Mouse (Mus musculus) R1 (cell line): ENCODE measurements at regions not wholly inside any gene's neighbourhood (a gene's known extent, or its start where the extent isn't known, plus 50 kb on each side); places are given as distances from the start of the nearest gene placed in this dataset.

Source experiments
- DNase-seq: peaks from one replicate; pipeline ENCODE4 v3.0.0-alpha.2; 2018; ENCODE audit warnings: low read depth, low spot score

DNA sequence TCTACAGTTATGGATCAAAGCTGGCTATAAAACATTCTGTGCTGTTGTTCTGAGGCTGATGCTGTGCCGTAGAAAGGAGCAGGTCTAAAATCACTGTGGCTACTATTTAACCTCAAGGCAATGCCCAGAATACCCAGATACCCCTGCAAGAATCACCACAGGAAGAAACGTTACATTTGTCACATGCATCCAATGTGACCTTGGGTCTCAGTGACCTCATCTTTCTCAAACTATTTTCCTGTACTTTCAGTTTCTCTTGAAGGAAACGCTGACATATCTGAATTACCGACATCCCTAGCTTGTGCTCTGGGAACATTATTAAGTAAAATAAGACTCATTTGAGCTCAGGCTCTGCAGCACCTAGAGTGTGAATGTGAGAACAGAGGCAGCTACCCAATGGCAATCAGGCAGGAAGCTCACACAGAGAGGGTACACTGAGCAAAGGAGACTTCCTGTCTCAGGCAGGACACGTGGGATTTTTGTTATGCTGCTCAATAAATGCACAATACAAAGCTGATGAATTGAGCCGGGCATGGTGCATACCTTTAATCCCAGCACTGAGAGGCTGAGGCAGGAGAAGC is 436.7 kb upstream of the Jarid2 start:
- DNase-seq = no peak

DNA sequence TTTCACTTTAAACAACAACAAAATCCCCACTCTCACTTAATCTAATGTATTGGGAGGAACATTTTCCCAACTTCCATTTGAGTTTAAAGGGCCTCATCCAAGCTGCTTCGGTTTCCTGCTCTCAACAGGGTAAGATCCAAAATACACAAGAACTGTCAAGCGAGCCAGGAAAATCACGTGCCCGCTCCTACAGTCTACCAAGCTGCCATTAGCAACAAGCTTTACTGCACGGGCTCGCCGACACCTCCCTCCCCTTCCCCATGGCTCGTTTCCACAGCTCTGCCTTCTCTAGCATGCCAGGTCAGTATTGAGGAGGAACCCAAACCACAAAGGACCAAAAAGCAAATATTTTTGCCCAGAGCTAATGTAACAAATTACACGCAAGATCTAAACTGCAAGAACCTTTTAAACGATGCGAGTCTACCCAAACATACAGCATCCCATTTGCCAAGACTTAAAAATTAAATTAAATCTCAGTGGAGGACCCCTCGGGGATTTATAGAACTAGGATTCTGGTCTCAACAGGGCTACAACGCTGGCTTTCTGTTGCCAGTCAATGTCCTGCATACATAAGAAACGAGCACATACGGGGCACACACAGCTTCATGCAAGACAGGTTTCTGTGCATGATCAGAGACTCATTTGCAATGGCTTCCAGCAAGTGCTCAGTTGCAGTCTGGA is 435.4 kb upstream of the Jarid2 start:
- DNase-seq = no peak

DNA sequence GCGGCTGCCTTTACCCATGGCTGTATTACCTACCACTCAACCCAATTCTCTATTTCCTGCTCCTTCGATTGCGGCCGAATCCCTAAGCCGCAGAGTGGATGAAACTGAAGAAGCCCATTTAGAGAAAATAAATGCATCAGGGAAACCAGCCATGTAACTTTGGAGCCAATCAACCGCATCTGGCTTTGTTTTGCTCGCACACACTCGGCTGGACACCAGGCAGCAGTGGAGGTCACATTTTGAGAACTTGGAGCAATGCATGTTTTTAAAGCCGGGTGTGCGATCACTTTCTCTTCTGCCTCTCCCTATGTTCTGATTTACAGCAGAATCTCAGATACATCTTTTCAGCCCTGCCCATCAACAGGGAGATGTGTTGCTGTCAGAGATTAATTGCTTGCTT is 433.7 kb upstream of the Jarid2 start:
- DNase-seq = no peak

DNA sequence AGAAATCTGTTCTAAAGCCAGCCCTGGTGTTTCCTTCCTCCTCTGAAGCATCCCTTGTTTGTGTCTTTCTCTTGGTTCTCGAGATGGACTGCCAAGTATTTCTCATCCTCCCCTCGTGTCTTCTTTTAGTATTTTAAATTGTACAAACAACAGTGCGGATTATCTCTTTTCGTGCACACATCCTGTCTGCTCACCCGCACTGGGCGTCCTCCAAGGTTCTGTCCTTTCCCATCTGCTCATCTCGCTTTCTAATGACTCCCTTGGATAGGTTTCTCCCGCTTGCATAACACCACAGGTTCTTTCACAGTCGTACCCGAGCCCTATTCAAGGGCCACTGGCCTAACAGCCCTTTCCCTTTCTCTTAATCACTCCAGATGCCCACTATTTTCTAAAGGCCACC is 428.7 kb upstream of the Jarid2 start:
- no peak for DNase-seq

DNA sequence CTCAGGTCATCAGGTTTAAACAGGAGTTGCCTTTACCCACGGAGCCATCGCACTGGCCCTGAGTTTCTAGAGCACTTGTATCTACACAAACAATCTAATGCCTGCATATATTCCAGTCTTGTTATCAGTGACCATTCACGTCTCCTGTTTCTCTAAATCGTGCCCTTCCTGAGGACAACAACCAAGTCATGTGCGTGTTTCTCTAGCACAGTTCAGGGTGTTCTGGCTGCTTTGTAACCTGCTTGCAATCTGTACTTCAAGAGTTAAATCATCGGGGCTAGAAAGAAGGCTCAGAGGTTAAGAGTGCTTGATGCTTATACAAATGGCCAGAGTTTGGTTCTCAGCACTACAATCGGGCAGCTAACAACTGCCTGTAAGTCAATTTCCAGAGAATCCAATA is 428.1 kb upstream of the Jarid2 start:
- DNase-seq = no peak

DNA sequence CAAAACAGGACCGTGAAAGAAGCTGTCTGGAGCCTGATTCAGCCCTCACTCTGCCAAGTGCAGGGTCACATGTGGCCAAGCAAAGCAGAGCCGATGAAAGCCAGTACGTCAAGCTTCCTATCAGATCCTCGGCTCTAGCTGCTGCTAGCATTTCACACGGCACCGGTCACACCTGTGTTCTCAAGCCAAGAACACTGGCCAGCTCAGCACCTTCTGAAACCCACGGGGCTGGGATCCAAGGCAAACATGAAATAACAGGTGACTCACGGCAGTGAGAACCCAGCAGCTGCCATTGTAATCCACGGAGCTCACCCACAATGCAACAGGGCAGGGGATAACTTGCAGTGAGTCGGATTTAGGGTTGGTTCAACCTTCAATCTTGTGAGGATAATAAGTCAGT is 427.3 kb upstream of the Jarid2 start:
- DNase-seq = no peak

DNA sequence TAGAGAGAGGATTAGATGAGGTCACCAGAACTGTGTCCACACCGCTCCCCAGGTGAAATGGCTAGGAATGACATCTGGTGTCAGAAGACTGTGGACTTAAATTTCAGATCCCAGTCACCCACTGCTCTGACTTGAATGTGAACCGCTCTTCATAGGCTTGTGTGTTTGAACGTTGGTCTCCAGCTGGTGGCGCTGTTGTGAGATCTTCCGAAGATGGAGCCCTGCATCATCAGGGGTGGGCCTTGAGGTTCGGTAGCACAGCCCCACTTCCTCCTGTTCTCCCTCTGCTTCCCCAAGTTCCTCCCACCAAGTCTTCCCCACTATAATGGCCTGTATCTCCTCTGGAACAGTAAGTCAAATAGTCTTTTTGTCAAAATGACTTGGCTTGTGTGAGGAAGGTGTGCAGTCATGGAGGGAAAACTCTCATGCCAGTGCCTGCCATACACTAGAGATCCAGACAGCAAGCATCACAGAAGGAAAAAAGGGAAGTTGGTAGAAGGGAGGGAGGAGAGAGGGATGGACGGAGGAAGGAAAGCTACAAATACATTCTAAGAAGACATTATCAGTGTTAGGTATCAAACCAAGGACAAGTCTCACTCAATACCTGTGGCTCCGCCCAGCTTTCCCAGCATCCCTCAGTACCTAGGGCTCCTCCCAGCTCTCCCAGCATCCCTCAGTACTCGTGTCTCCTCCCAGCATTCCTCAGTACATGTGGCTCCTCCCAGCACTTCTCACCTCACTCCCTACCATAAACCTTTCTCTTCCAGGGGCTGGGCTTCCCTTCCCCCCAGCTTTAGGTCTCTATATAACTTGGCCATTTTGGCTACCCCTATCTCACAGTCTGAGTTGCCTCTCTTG is 423.9 kb upstream of the Jarid2 start:
- peak; percentile 75 for DNase-seq

DNA sequence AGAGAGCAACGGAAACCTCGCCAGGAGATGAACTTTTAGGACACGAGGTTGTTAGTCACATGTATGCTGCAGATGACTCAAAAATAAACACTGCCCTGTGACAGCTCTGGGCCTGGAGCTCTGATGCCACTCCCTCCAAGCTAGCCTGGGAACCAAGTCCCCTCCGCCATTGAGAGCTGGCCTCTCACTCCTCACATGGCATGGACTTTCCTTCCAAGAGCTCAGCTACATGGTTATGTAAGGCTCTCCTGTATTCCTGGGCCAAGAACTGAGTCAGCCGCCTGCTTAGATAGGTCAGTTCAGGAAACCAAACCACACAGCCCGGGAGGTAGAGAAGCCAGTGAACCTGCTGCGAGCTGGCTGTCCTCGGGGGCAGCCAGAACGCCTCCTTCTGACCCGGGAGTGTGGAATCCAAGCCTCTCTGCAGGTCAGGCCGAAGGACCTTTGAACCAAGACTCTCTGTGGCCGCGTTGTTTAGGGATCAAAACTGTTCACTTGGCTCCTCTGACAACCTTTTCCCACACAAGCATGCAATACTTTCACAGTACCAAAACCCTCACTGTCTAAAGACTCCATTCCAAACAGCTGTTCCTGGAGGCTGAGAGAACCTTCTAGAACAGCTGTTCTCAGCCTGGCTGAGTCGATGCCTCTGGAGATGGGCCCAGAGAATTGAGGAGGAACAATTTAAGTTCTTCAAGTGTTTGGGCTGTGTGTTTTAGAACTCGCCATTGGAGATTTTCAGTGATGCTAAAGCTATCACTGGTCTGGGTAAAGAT is 422.8 kb upstream of the Jarid2 start:
- DNase-seq = no peak

DNA sequence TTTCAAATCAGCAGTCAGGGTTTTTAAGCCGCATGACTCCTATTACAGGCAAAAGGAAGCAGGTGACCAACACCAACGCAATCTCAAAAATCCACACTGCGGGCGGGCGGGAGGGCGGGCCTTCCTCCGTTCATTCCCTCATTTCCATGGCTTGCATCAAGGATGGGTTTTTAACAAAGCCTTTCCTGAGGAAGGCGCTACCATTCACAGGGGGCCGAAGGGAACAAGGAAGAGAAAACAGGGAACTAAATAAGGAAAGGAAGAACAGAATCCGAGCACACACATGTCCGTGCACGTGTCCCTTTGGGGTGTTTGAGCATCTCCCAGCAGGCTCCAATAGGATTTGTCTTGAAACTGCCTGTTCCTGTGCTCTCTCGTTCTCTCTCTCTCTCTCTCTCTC is 421.0 kb upstream of the Jarid2 start:
- peak; percentile 68 for DNase-seq

DNA sequence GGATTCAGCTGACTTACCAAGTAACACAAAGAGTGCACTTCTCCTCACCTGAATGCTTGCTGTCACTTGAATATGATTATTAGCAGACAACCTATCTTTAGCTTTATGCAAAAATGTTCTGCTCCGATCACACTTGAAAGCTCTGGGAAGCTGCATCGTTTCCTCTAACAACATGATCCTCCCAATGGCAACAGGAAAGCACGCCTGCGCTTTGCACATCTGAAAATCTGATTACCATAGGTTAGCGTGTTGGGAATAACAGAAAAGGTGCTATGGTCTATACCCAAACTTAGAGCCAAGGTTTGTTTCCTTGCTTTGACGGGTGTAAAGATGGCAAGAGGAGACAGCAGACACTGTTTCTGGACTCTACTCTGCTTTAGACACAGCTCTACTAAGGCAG is 417.0 kb upstream of the Jarid2 start:
- no peak for DNase-seq

DNA sequence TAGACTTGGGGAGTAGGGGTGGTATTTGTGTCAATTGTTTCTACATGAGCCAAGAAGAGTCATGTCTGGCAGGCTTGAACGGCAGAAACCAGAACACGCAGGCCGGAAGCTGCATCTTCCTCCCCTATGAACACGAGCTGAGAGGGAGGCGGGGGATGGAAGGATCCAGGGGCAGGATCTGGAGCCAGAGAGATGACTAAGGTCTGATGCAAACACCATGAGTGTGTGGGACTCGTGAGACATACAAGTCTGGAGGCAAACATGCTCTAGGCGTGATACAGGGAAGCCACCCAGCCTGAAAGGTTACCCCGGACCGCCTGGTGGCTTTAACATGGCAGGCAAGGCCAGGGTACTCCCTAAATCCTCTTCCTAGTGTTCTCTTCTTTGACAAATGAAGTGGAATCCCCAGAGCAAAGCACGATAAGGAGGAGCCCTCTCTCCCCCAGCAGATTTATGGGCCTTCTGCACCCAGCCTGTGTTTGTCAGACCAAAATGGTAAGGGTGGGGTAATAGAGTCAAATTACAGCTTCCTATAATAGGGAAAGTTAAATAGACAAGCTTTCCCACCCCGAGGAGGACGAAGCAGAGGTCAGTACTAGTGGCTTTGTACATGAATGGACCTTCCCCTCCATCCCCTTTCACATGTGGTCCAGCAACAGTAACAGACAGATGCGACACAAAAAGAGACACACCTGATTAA is 412.4 kb upstream of the Jarid2 start:
- DNase-seq = no peak

DNA sequence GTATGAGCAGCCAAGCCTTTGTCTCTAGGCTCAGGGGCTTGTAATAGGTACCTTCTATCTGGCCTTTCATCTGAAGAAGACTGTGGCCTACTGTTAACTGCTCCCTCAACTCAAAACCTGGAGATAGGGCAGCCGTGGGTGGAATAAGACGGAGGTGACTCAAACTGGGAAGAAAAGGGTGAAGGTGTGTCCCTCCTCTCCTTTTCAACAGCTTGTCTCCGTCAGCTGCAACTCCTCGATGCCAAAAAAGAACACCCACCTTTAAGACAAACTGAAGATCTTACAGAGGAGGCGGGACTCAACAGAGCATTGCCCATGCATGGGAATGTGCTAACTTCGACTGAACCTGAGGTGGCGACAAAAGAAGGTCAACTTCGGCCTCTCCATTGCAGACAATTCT is 411.7 kb upstream of the Jarid2 start:
- DNase-seq = no peak

DNA sequence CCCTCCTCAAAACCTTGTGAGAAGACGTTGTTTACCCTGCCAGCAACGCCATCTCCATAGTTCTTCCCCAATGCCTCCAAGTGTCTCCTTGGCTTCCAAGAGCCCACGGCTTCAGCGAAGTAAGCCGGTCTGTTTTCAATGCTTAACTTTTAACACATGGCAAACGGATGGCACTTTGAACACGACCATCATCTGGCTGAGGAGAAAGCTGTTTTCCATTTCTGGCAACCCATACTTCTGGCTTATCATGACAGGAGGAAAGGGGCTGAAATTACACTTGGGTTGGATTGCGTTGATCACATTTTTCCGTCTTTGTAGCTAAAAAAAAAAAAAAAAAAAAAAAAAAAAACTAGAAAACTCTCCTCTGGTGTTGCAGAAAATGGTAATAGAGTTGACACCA is 410.2 kb upstream of the Jarid2 start:
- no peak for DNase-seq

DNA sequence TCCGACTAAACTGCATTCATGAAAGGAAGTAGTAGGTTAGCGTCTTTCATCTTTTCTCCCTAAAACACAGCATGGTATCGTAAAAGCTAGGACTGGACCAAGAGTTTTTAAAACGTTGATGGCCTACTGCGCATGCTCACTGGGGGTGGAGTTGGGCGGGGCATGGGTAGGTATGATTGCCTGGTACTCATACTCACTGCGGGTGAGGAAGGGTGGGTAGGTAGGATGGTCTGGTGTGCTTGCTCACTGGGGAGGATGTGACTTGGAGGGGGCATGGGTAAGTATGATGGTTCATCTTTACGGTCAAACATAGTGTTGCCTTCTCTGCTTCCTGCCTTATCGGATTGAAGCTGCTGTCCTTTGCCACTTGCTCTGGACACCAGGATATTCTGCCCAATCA is 409.8 kb upstream of the Jarid2 start:
- DNase-seq = no peak

DNA sequence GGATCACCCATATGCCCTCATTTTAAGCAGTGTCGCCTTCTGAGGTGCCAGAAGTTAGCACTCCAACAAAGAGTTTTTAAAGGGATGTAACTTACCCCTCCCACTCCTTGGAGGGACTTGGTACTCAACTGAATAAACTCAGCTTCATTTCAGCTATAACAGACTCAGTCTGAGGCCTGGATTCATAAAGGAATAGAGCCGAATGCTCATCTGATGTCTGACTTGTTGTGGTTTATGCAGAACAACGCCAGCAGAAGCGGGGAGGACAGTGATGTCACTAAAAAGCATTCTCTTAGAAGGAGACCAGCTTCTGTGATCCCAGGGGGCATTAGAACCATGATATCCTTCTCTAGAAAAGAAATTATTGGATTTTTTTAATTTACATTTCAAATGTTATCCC is 409.0 kb upstream of the Jarid2 start:
- no peak for DNase-seq

DNA sequence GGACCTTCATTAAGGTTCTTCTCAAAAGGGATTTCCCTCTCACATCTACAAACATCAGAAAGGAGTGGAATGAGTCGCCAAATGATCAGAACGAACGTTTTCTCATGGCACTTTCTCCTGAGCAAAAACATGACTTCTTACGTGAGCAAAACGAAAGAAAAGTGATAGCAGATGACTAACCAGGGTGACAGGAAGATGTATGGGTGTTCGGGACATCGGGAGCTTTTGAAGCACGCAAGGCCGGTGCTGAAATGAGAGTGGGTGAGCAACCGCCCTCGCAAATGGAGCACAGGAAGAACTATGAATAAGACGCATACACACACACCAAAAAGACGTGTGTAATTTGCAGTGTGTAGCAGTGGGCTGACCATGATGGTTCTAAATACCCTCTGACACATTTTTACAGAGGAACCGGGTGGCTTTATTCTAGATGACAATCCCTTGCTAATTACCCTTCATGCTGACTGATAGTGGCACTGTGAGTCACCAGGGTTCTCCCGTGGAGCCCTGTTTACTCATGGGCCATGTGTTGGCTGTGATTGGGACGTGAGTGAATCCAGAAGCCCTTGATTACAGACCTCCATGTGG is 408.2 kb upstream of the Jarid2 start:
- no peak for DNase-seq

DNA sequence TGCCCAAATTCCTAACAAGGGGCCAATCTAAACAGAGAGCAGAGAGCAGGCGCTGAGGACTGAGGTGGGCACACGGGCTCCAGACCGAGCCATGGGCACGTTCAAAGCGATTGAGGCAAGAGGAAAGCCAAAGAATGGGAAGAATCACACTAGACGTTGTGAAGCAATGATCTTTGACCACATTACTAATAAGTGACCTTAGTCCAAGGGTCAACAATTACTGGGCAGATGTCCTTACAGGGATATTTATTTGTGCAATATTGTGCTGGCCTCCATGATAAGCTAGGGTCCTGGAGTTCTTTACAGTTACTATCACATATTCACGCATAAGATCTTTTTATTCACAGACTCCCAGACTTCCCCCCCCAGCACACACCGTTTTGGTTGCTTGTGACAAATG is 400.9 kb upstream of the Jarid2 start:
- no peak for DNase-seq

DNA sequence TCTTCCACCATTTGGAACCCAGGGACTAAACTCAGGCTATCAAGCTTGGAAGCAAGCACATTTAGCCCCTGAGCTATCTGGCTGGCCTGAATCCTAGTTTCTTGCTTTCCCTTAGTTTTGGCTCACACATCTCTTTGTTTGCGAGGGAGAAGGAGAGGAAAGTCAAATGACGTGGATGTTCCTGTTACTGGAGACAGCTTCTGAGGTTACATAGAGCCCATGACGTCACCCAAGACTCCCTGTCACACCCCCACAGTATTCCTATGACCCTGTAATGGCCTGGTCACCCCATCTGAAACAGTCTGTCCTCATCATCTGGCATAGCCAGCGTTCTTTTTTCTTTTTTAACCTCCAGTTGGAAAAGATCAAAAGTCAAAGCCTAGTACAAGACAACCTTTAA is 400.1 kb upstream of the Jarid2 start:
- DNase-seq = no peak

DNA sequence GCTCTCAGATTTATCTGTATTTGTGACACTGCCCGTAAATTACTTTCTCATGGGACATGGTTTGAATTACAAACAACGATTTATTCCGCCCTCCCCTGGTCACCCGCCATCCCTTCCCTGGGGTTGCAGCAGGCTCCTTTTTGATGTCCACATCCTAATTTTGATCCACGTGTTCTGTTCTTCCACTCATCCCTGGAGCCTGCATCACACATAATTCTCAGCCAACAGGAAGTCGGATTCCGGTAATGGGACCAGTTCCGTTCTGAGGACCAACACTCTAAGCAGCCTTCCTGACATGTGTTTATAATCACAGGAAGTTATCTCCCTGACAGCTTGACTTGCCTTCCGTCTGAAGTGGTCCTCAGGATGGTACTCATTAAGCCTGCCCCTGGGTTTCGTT is 399.6 kb upstream of the Jarid2 start:
- DNase-seq = no peak

DNA sequence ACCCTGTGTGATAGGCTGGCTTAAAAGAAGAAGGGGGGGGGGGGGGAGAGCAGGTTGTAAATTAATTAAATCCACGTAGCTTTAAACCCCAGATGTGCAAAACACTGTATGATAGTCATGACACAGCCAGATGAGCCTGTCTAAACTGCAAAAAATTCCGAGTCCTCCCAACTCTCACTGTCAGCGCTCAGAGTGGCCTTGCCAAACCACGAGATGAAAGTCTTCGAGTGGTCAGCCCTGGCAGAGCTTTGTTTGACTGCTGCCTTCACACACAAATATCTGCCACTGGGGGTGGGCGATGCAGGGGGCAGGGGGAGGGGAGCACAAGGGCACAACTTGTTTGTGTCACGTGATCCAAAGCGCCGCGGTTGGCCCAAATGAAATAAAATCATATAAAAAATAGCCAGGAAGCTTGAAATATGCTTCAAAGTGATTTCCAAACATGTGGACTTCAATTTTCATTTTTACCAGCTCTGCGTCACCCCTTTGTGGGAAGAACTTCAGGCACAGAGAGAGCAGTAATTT is 396.5 kb upstream of the Jarid2 start:
- no peak for DNase-seq
